Mouse (Mus musculus) retina, adult 2 months (tissue): ENCODE data around the gene Cdkl3.

Experiments used
- DNase-seq: peaks from one replicate; pipeline ENCODE4 v3.0.0-alpha.2; 2012; ENCODE audit warnings: low read depth, low spot score

Cdkl3 gene

GRCm38 (mm10) chr11:52011541-52011940 is 7.5 kb downstream of the Cdkl3 start:
- no peak for DNase-seq

GRCm38 (mm10) chr11:52018217-52018616 is 14.2 kb downstream of the Cdkl3 start:
- no peak for DNase-seq

GRCm38 (mm10) chr11:52032356-52032755 is 28.3 kb downstream of the Cdkl3 start:
- no peak for DNase-seq

GRCm38 (mm10) chr11:52033953-52034352 is 29.9 kb downstream of the Cdkl3 start:
- DNase-seq, result no peak

GRCm38 (mm10) chr11:52035905-52036304 is 31.9 kb downstream of the Cdkl3 start:
- no peak for DNase-seq

- no peak for DNase-seq
These were observed 33.6 kb downstream of the Cdkl3 start for GRCm38 (mm10) chr11:52037659-52038058.

GRCm38 (mm10) chr11:52043224-52043623 is 39.2 kb downstream of the Cdkl3 start:
- DNase-seq, result no peak

- DNase-seq, result no peak
These were observed 40.1 kb downstream of the Cdkl3 start for GRCm38 (mm10) chr11:52044156-52044555.

- DNase-seq, result no peak
These were observed 42.6 kb downstream of the Cdkl3 start for GRCm38 (mm10) chr11:52046446-52047165.

- DNase-seq, result no peak
These were observed 49.4 kb downstream of the Cdkl3 start for GRCm38 (mm10) chr11:52053371-52053770.

- DNase-seq, result no peak
These were observed 50.7 kb downstream of the Cdkl3 start for GRCm38 (mm10) chr11:52054728-52055127.

- no peak for DNase-seq
These were observed 52.2 kb downstream of the Cdkl3 start for GRCm38 (mm10) chr11:52056198-52056597.

- no peak for DNase-seq
These were observed 55.0 kb downstream of the Cdkl3 start for GRCm38 (mm10) chr11:52059001-52059400.

GRCm38 (mm10) chr11:52060315-52060714 is 56.3 kb downstream of the Cdkl3 start:
- DNase-seq, result no peak

GRCm38 (mm10) chr11:52062406-52062805 is 58.4 kb downstream of the Cdkl3 start:
- no peak for DNase-seq

- no peak for DNase-seq
These were observed 60.4 kb downstream of the Cdkl3 start for GRCm38 (mm10) chr11:52064398-52064797.

- no peak for DNase-seq
These were observed 61.8 kb downstream of the Cdkl3 start for GRCm38 (mm10) chr11:52065841-52066240.

- no peak for DNase-seq
These were observed 67.7 kb downstream of the Cdkl3 start for GRCm38 (mm10) chr11:52071768-52072167.

- no peak for DNase-seq
These were observed 69.6 kb downstream of the Cdkl3 start for GRCm38 (mm10) chr11:52073528-52074170.

- DNase-seq, result no peak
These were observed 70.8 kb downstream of the Cdkl3 start for GRCm38 (mm10) chr11:52074626-52075470.

GRCm38 (mm10) chr11:52075794-52076633 is 72.0 kb downstream of the Cdkl3 start:
- DNase-seq, result no peak
